Mouse (Mus musculus) gastrocnemius, postnatal 4 days (tissue): ENCODE data around the gene Scgb1c1. TPM values are rescaled to one million over a fixed set of nuclear protein-coding genes. Genes with fewer than 3 reads are reported as not detected.
"Not testable (repeated sequence)": the region's sequence is repeated elsewhere in the genome, so short reads cannot be mapped to it uniquely, and the experiment has no call there.

Experiments used
- DNase-seq, 2 experiments: peaks; one replicate each; pipeline ENCODE4 v3.0.0; 2021 to 2022; ENCODE audit warnings: low spot score in 2 of 2, mixed read lengths in 2 of 2
- total RNA-seq, 2 experiments: library from RNA; stranded (reverse); gene quantifications; 2 replicates each; pipeline ENCODE4 v1.2.3; 2021

The Scgb1c1 gene
- total RNA-seq, 2 experiments from 2014 or later = not detected

DNA sequence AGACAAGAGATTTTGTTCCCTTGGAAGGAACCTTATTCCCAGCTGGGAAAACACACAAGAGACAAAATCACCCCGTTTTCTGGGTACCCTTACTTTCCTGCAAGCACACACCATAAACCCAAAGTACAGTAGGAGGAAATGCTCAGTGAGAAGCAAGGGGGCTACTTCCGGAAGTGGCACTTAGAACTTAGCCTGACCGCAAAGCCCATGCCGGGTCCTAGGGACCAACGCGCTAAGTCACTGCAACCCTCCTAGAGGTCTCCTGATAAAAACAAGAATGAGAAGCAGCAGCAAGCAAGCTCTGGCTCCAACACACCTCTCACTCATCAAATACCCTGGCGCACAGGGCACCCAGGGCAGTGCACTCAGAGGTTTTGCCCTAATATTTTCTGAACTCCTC lies 34.0 kb downstream of the Scgb1c1 start:
- DNase-seq = no peak

DNA sequence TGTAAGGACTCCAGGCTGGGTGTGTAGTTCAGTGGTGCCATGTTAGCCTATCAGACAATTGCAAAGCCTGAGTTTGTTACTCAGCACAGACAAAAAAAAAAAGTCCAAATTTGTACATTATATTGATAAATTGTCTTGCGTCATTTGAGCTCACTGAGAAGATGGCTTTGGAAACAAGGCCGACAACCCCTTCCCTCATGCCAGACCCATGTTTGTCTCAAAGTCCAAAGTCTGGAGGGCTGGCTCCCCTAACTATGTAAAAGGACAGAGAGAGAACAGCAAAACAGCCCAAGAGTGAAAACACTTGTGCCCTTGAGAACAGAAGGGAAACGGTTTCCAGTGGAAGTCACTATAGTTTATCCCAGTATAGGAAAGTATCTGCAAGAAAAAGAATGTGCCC lies 35.1 kb downstream of the Scgb1c1 start:
- DNase-seq = no peak

DNA sequence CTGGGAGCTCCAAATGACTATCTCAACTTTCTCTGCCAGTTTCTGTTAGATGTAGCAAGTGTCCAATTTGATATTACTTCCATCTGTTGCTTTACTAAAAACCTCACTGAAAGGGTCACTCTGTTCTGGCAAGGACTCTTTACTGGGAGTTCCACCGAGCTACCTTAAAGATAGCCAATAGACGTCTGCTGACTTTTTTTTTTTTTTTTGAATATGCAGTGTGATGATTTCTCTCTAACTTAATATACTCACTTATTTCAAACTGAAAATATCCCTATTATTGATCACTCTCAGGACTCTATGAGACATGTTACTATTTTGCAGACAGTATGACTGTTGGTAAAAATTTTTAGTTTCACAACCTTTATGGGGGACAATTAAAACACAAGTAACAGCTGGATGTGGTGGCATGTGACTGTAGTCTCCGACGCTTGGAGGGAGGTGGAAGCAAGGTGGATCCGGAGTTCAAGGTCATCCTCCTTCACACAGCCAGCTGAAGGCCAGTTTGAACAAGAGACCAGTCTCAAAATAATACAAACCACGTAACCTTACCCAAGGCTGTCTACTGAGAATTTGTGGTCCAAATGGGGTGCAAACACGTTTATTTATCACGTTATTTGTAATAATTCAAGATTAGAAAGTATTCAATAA lies 35.6 kb downstream of the Scgb1c1 start:
- DNase-seq = no peak

DNA sequence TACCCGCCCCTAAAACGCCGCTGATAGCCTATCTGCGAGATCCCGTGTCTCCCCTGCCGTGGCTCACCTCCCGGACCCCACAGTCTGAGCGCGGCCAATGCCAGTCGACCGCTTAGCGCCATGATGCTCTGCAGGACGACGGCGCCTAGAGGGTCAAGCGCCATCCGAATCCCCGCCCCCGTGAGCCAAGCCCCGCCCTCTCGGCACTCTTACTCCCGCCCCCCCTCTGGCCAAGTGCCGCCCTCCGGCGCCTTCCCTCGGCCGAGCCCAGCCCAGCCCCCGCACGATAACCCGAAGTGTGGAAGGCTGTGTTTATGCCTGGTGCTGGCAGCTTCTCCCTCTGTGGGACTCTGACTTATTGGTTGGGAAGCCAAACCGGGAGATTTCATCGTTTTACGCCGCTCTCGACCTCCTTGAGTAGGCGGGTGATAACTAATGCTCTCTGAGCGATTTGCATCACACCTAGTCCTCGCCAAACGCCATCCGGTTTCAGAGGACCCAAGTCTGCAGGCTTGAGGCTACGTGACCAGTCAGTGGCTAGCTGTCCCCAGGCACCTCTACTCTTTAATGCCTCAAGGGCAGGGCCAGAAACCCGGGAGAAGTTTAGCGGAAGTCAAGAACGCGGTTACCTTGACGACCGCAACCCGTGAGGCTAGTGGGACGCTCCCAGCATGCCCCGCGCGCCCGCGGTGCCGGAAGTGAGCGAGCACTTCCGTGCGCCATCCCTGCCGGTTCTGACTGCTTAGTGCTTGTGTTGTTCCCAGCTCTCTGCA lies 36.5 kb downstream of the Scgb1c1 start, which contains the start of the genes Psmd13 and Sirt3:
Psmd13 (plus strand) TSS at position 273 of the 773 bp plus-strand sequence.
Sirt3 (minus strand) TSS at position 614 of the 773 bp plus-strand sequence.
- DNase-seq = peak; percentile 94 to 96

DNA sequence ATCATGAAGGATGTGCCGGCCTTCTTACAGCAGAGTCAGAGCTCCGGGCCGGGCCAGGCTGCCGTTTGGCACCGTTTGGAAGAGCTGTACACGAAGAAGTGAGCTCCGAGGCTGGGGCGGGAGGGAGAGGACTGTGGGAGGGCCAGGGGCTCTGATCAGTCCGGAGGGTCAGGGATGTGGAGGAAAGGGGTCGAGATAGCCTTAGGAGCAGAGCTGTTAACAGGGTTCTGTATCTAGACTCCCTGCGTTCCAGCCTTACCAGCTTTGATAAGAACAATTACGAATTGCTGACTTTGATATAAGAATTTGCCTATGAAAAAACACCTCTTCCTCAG lies 37.1 kb downstream of the Scgb1c1 start:
- no peak for DNase-seq

DNA sequence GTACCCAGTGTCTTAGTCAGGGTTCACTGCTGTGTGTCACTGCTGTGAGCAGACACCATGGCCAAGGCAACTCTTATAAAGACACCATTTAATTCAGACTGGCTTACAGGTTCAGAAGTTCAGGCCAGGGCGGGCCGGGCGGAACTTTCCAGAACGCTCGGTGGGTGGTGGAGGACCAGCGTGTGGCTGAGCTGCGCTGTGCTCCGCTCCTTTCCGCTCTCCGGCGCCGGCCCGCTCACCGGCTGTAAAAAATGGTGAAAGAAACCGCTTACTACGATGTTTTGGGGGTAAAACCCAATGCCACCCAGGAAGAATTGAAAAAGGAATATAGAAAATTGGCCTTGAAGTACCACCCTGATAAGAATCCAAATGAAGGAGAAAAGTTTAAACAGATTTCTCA lies 45.3 kb downstream of the Scgb1c1 start:
- DNase-seq = not testable (repeated sequence)

DNA sequence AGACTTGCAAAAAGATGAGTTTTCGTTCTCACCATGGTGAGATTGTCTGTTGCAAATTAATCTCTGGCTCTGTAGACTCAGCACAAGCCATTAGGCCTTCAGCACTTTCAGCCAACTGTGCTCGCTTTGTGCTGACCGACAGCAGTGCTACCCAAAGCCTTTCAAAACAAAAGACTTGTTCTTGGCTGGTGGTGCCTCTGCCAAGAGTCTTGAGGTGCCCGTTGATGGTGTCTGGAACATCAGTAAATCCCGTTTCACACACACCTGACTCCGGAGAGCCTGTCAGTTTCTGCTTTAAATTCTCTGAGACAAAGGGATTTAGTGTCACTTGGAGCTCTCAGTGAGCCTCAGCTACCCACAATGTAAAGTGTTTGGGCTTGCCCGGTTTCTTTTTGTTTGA lies 48.7 kb downstream of the Scgb1c1 start:
- DNase-seq = no peak

DNA sequence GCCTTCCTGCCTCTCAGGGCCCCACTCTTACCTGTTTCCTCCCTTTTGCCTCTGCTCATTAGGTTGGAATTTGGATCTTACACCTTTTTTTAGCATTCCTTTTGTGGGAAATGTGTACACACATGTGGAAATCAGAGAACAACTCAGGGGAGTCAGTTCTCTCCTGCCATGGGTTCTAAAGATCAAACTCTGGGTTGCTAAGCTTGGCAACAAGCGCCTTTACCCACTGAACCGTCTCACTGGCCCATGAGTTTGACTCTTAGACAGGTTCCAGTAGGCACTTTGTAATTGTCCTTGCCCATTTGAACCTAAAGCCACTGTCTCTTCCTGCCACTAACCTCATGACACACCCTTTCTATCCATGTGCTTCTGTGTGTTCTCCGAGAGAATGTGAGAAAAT lies 49.3 kb downstream of the Scgb1c1 start:
- DNase-seq = no peak

Other genes starting within 250 kb of the Scgb1c1 start
- not detected for gene Olfr46, start 244.3 kb upstream of the Scgb1c1 start, total RNA-seq
- gene Olfr61, start 216.6 kb upstream of the Scgb1c1 start, total RNA-seq = not detected
- gene Olfr53, start 199.1 kb upstream of the Scgb1c1 start, total RNA-seq = not detected
- under 1 TPM in 1 of 2 experiments, not detected in 1; 0.02 TPM for gene Olfr539, start 185.6 kb upstream of the Scgb1c1 start, total RNA-seq
- not detected for gene Olfr45, start 163.6 kb upstream of the Scgb1c1 start, total RNA-seq
- gene Olfr541, start 148.3 kb upstream of the Scgb1c1 start, total RNA-seq = not detected
- 1 to 10 TPM in 1 of 2 experiments, under 1 TPM in 1; 0.54 to 3.6 TPM for gene Cyp2e1, start 81.8 kb upstream of the Scgb1c1 start, total RNA-seq
- not detected for gene Syce1, start 57.7 kb upstream of the Scgb1c1 start, total RNA-seq
- gene Zfp941, start 23.4 kb upstream of the Scgb1c1 start, total RNA-seq = under 1 TPM in 1 of 2 experiments, not detected in 1; 0.07 TPM
- gene Urah, start 10.5 kb upstream of the Scgb1c1 start, total RNA-seq = under 1 TPM in 1 of 2 experiments, not detected in 1; 0.44 TPM
- gene Odf3, start 2.3 kb downstream of the Scgb1c1 start, total RNA-seq = not detected
- not detected for gene Gm45785, start 10.8 kb downstream of the Scgb1c1 start, total RNA-seq
- 10 to 100 TPM; 35.4 to 40.9 TPM for gene Ric8a, start 11.4 kb downstream of the Scgb1c1 start, total RNA-seq
- gene Bet1l, start 12.0 kb downstream of the Scgb1c1 start, total RNA-seq = 10 to 100 TPM; 23.7 to 24.5 TPM
- 100 to 1,000 TPM; 120 to 129 TPM for gene Psmd13, start 36.4 kb downstream of the Scgb1c1 start, total RNA-seq
- 10 to 100 TPM; 16.4 to 18.9 TPM for gene Sirt3, start 36.8 kb downstream of the Scgb1c1 start, total RNA-seq
- gene Cox8b, start 54.9 kb downstream of the Scgb1c1 start, total RNA-seq = 100 to 1,000 TPM; 754 to 792 TPM
- gene Nlrp6, start 75.4 kb downstream of the Scgb1c1 start, total RNA-seq = under 1 TPM in 1 of 2 experiments, not detected in 1; 0.08 TPM
- 10 to 100 TPM; 15.8 to 16.6 TPM for gene Pgghg, start 95.8 kb downstream of the Scgb1c1 start, total RNA-seq
- gene Ifitm5, start 104.7 kb downstream of the Scgb1c1 start, total RNA-seq = 1 to 10 TPM; 2.0 to 2.4 TPM
- gene Gm45717, start 110.4 kb downstream of the Scgb1c1 start, total RNA-seq = not detected
- 100 to 1,000 TPM; 238 to 274 TPM for gene Ifitm2, start 110.4 kb downstream of the Scgb1c1 start, total RNA-seq
- gene Ifitm1, start 121.7 kb downstream of the Scgb1c1 start, total RNA-seq = 1 to 10 TPM; 4.9 to 8.2 TPM
- 10 to 100 TPM; 75.0 to 79.2 TPM for gene Ifitm3, start 165.2 kb downstream of the Scgb1c1 start, total RNA-seq
- 1 to 10 TPM in 1 of 2 experiments, not detected in 1; 1.2 TPM for gene Ifitm6, start 172.4 kb downstream of the Scgb1c1 start, total RNA-seq
- not detected for gene Gm17387, start 183.6 kb downstream of the Scgb1c1 start, total RNA-seq
- under 1 TPM; 0.22 to 0.62 TPM for gene B4galnt4, start 215.6 kb downstream of the Scgb1c1 start, total RNA-seq
- gene Pkp3, start 232.7 kb downstream of the Scgb1c1 start, total RNA-seq = under 1 TPM; 0.25 to 0.54 TPM